Mouse (Mus musculus) liver, embryonic 14.5 days (tissue): ENCODE data around the gene Ing5. TPM values are rescaled to one million over a fixed set of nuclear protein-coding genes. Genes with fewer than 3 reads are reported as not detected.
"Not testable (repeated sequence)": the region's sequence is repeated elsewhere in the genome, so short reads cannot be mapped to it uniquely, and the experiment has no call there.

ENCODE experiments used
- ATAC-seq: fragments of 200-750 bp; cut with Nextera tagmentation; 2 replicates; pipeline ENCODE4 v1.8.0; 2017; ENCODE audit warnings: moderate number of reproducible peaks, mild to moderate bottlenecking, moderate library complexity; ENCODE audit not compliant: insufficient read depth
- DNase-seq, 3 experiments: peaks; one replicate each; pipeline ENCODE4 v3.0.0-alpha.2; 2012 to 2013; ENCODE audit warnings: low read depth in 3 of 3, low spot score in 3 of 3
- H3K27ac ChIP-seq: fragments of 300-500 bp; sonication (generic); 2 replicates; pipeline ENCODE4 v1.5.1; 2014; ENCODE audit warnings: moderate library complexity, mild to moderate bottlenecking, control low read depth, inconsistent platforms
- H3K27me3 ChIP-seq: fragments of 300-500 bp; sonication (generic); 2 replicates; pipeline ENCODE4 v1.6.1; 2014; ENCODE audit warnings: mild to moderate bottlenecking, low read length, moderate library complexity; ENCODE audit not compliant: control insufficient read depth, insufficient read depth
- H3K36me3 ChIP-seq: fragments of 300-500 bp; sonication (generic); replicated peaks from 2 replicates; pipeline ENCODE4 v1.6.1; 2014; ENCODE audit warnings: low read depth; ENCODE audit not compliant: control insufficient read depth, insufficient read depth
- H3K4me1 ChIP-seq, 2 experiments: fragments of 200-500 bp in 1 of 2; fragments of 300-500 bp in 1 of 2; sonication (generic) in 1 of 2; replicated peaks; 2 replicates each; pipeline ENCODE4 v1.6.1; 2012 to 2014; ENCODE audit warnings: antibody characterized with exemption in 1 of 2, inconsistent platforms in 1 of 2, low read length in 1 of 2; ENCODE audit not compliant: control insufficient read depth in 2 of 2, insufficient read depth in 2 of 2
- H3K4me2 ChIP-seq: fragments of 300-500 bp; sonication (generic); 2 replicates; pipeline ENCODE4 v1.6.1; 2014; ENCODE audit warnings: low read depth, mild to moderate bottlenecking, control low read depth, moderate library complexity
- H3K4me3 ChIP-seq, 2 experiments: fragments of 200-500 bp in 1 of 2; fragments of 300-500 bp in 1 of 2; sonication (generic) in 1 of 2; 2 replicates each; pipeline ENCODE4 v1.5.1; 2012 to 2014; ENCODE audit warnings: low read depth in 2 of 2, low read length in 2 of 2, mild to moderate bottlenecking in 2 of 2, control low read depth in 1 of 2, inconsistent platforms in 1 of 2, moderate library complexity in 1 of 2; ENCODE audit not compliant: insufficient read depth in 1 of 2
- H3K9ac ChIP-seq: fragments of 300-500 bp; sonication (generic); replicated peaks from 2 replicates; pipeline ENCODE4 v1.6.1; 2014; ENCODE audit warnings: mild to moderate bottlenecking, control low read depth, moderate library complexity
- H3K9me3 ChIP-seq: fragments of 300-500 bp; sonication (generic); 2 replicates; pipeline ENCODE4 v1.6.1; 2016; ENCODE audit warnings: low read length, mixed read lengths; ENCODE audit not compliant: control insufficient read depth
- CTCF ChIP-seq: IDR thresholded peaks from 2 replicates; pipeline ENCODE4 v1.5.1; 2016; ENCODE audit warnings: antibody characterized with exemption, low read depth, control low read depth
- EP300 ChIP-seq: IDR thresholded peaks from 2 replicates; pipeline ENCODE4 v1.6.1; 2016; ENCODE audit warnings: antibody characterized with exemption, low read depth
- WGBS: fragments of 180-500 bp; shearing (Covaris S2); extraction: QIAGEN DNeasy Blood & Tissue Kit; methylation state at CpG from one replicate; pipeline ENCODE4 v1.1.7; 2014; ENCODE audit not compliant: insufficient replicate concordance; 5-methylcytosine and 5-hydroxymethylcytosine counted together
- polyA plus RNA-seq, 2 experiments: library from polyadenylated mRNA; depleted of rRNA in 1 of 2; stranded (reverse) in 1 of 2; unstranded in 1 of 2; fragments of >200 nt; fragmentation: Nextera tagmentation in 1 of 2; extraction: Ambion mirVana in 1 of 2; gene quantifications; 2 replicates each; pipeline versions ENCODE4 v1.2.1 to v1.2.3; 2012 to 2014

Gene Ing5
- polyA plus RNA-seq, 2 experiments: 6.9 to 7.6 TPM

GRCm38 (mm10) chr1:93836532-93836913 lies 32.8 kb downstream of the Ing5 start:
- H3K4me2 ChIP-seq: no peak overlapping the region
- H3K9ac ChIP-seq: no peak overlapping the region
- DNase-seq: no peak
- no peaks in the 10 kb centered on the region; the same call in 1 of the 2 replicates for H3K36me3 ChIP-seq
- H3K9me3 ChIP-seq: no peaks in the 10 kb centered on the region
- no peak for TF ChIP-seq CTCF
- no peak for TF ChIP-seq EP300
- H3K4me3 ChIP-seq: no peak overlapping the region
- H3K27ac ChIP-seq: no peak overlapping the region
- no peaks in the 10 kb centered on the region for H3K4me1 ChIP-seq
- H3K27me3 ChIP-seq: no peaks in the 10 kb centered on the region
- ATAC-seq: no peak
- 72% methylated on average over 2 of the region's 2 CpGs for WGBS

GRCm38 (mm10) chr1:93837335-93837734 lies 33.6 kb downstream of the Ing5 start:
- Histone ChIP-seq H3K27ac (no peak overlapping the region), H3K36me3 (no peaks in the 10 kb centered on the region; the same call in 1 of the 2 replicates), H3K27me3 (no peaks in the 10 kb centered on the region), H3K4me1 (no peaks in the 10 kb centered on the region), H3K9ac (no peak overlapping the region), H3K4me2 (no peak overlapping the region), H3K4me3 (no peak overlapping the region), H3K9me3 (no peaks in the 10 kb centered on the region)
- DNase-seq (no peak), ATAC-seq (no peak)
- TF ChIP-seq CTCF: no peak
- TF ChIP-seq EP300: no peak
- WGBS: 85% methylated on average over 8 of the region's 8 CpGs

- H3K9me3 ChIP-seq, H3K27me3 ChIP-seq, H3K4me1 ChIP-seq, H3K9ac ChIP-seq, H3K36me3 ChIP-seq, H3K4me2 ChIP-seq, ATAC-seq, DNase-seq, H3K4me3 ChIP-seq, H3K27ac ChIP-seq: not testable (repeated sequence)
- WGBS: 76% methylated on average over 7 of the region's 8 CpGs
These were observed 34.8 kb downstream of the Ing5 start for GRCm38 (mm10) chr1:93838569-93838968.

DNA sequence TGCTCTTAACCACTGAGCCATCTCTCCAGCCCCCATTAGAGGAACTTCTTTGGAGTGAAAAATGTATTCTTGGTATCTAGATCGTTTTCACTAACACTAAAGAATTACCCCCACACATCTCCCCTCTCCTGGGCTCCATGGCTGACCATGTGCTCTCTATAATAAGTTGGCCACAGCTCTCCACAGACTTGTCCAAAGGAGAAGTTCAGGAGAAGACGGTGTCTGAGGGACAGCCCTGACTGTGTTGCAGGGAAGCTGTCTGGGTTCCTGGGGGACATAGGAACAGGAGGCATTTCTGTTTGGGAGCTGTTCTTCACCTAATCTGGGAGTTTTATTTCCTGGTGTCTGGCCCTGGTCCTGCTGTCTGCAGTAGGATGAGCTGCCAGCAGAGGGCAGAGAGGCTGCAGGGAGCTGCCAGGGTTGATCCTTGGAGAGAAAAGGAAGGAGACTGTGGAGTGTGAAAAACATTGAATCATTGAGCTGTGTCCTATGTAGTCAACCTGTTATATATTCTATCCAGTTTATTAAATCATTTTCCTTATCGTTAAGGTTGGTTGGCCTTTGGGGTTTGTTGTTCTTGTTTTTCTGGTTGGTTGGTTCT lies 42.1 kb downstream of the Ing5 start:
- not testable (repeated sequence) for H3K27me3 ChIP-seq, H3K4me2 ChIP-seq, ATAC-seq, DNase-seq, H3K4me1 ChIP-seq, H3K9me3 ChIP-seq, H3K36me3 ChIP-seq, H3K4me3 ChIP-seq, H3K27ac ChIP-seq, H3K9ac ChIP-seq
- WGBS: 47% methylated on average over 1 of the region's 3 CpGs

DNA sequence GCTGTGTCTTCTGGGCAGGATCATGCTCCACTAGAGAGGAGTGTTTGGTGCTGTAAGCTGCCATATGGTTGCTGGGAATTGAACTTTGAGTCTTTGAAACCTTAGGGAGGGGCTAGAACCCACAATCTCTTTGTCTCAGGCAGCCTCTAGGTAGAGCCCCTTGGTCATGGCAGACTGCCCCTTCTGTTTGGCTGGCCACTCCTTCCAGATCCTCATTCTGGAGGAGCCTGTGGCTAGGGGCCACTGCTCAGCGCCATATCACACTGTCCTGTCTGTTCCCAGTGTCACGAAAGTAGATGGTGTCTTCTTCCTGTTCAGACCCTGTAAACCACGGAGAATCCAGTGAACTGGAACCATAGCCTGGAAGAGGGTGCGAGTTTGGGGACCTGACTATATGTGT lies 52.0 kb downstream of the Ing5 start:
- not testable (repeated sequence) for ATAC-seq, H3K27me3 ChIP-seq, DNase-seq, H3K36me3 ChIP-seq, H3K9me3 ChIP-seq, H3K4me2 ChIP-seq, H3K4me1 ChIP-seq, H3K27ac ChIP-seq, H3K4me3 ChIP-seq, H3K9ac ChIP-seq
- 28% methylated on average over 4 of the region's 4 CpGs for WGBS
